Mouse (Mus musculus): ENCODE results near the gene Rai14. TPM values are rescaled to one million over a fixed set of nuclear protein-coding genes. Genes with fewer than 3 reads are reported as not detected.

Rai14 gene
- polyA plus RNA-seq, 1 experiment from 2014 or later = 4.8 TPM

DNA sequence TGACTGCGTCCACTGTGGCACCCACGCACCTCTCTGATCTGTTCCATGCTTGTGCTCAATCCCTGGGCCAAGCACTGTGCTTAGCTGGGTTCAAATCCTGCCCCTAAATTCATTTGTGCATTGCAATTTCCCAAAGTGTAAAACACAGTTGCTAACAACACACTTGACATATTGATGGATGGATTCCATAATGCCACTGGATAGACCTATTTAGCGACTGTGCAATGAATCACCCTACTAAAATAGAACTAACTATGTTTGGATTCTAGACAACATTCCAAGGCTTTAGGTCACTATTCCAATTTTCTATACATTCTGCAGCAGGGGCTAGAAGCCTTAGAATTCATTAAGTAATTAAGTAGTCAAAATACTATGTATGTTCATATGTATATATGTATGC lies 73.7 kb downstream of the Rai14 start:
- Histone ChIP-seq H3K36me3 (replicated peaks; ENCODE audit: insufficient read depth, low read length) (no peaks in the 10 kb centered on the region), H3K4me3 (ENCODE audit: low read depth, low read length) (no peak overlapping the region), H3K9me3 (ENCODE audit: low read length) (no peaks in the 10 kb centered on the region), H3K9ac (replicated peaks) (no peak overlapping the region), H3K27ac (ENCODE audit: low read depth) (no peak overlapping the region), H3K4me1 (ENCODE audit: insufficient read depth) (peaks cover 6% of the 10 kb centered on the region; the same call in 1 of the 2 replicates), H3K27me3 (ENCODE audit: insufficient read depth, low read length) (no peaks in the 10 kb centered on the region), H3K4me2 (ENCODE audit: low read depth, low read length) (no peak overlapping the region)
- WGBS (ENCODE audit: insufficient replicate concordance) = 80% methylated on average over 3 of the region's 3 CpGs
- TF ChIP-seq EP300 (IDR thresholded peaks at IDR 0.05; ENCODE audit: low read depth) (no peak), CTCF (IDR thresholded peaks at IDR 0.05; ENCODE audit: low read depth) (no peak)
- ATAC-seq (no peak), DNase-seq (no peak)

DNA sequence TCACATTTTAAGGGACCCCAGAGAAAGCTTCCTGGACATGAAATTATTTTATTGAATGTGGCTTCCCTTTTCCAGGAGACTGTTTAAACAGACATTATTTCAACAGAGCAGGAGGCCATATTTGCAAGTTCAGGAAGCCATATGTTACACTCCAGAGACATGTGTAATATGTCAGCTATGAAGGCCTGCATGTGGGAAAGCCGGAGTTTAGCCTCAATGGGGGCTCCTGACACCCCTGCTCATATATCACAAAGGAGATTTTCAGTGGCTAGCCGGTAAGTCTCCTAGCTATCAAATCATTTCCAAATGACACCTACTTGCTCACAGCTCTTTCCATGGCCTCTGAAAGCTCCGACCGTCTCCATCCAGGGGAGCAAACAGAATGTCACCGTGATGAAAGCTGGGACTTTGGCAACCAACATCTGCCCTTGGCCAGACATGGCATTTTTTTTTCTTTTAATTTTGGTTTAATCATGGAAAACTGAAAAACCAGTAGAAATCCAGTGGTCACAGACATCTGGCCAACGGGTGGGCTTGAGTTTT lies 77.1 kb downstream of the Rai14 start:
- no peaks in the 10 kb centered on the region for H3K27me3 ChIP-seq (ENCODE audit: insufficient read depth, low read length)
- H3K27ac ChIP-seq (ENCODE audit: low read depth) = no peak overlapping the region
- DNase-seq (no peak), ATAC-seq (no peak)
- H3K9ac ChIP-seq (replicated peaks) = no peak overlapping the region
- no peak overlapping the region for H3K4me2 ChIP-seq (ENCODE audit: low read depth, low read length)
- 63% methylated on average over 6 of the region's 6 CpGs for whole genome bisulfite sequencing (ENCODE audit: insufficient replicate concordance)
- no peaks in the 10 kb centered on the region for H3K9me3 ChIP-seq (ENCODE audit: low read length)
- TF ChIP-seq EP300 (IDR thresholded peaks at IDR 0.05; ENCODE audit: low read depth) (no peak), CTCF (IDR thresholded peaks at IDR 0.05; ENCODE audit: low read depth) (no peak)
- H3K4me1 ChIP-seq (ENCODE audit: insufficient read depth) = peaks cover 10% of the 10 kb centered on the region
- H3K4me3 ChIP-seq (ENCODE audit: low read depth, low read length) = no peak overlapping the region
- H3K36me3 ChIP-seq (replicated peaks; ENCODE audit: insufficient read depth, low read length) = no peaks in the 10 kb centered on the region

DNA sequence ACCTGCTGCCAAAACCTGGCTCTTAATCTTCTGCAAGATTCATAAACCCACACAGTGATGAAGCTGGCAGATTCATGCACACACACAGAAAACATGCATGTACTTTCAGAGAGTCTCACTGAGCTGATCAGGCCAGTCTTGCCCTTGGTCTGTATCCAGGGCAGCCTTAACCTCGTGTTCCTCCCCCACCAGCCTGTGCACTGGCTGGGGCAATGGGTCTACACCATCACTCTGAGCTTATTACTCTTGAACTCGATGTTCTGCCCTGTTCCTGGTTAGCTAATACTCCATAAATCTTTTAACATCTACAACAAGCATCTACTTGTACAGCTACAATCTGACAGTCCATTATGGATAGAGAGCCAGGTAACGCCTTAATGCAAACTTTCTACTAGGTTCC lies 77.6 kb downstream of the Rai14 start:
- Histone ChIP-seq H3K9ac (replicated peaks) (no peak overlapping the region), H3K4me3 (ENCODE audit: low read depth, low read length) (no peak overlapping the region), H3K27ac (ENCODE audit: low read depth) (no peak overlapping the region), H3K36me3 (replicated peaks; ENCODE audit: insufficient read depth, low read length) (no peaks in the 10 kb centered on the region), H3K4me1 (ENCODE audit: insufficient read depth) (peaks cover 10% of the 10 kb centered on the region), H3K9me3 (ENCODE audit: low read length) (no peaks in the 10 kb centered on the region), H3K27me3 (ENCODE audit: insufficient read depth, low read length) (no peaks in the 10 kb centered on the region), H3K4me2 (ENCODE audit: low read depth, low read length) (no peak overlapping the region)
- TF ChIP-seq EP300 (IDR thresholded peaks at IDR 0.05; ENCODE audit: low read depth) = no peak
- no peak for TF ChIP-seq CTCF (IDR thresholded peaks at IDR 0.05; ENCODE audit: low read depth)
- WGBS (ENCODE audit: insufficient replicate concordance) = 70% methylated on average over 3 of the region's 3 CpGs
- ATAC-seq (no peak), DNase-seq (no peak)

DNA sequence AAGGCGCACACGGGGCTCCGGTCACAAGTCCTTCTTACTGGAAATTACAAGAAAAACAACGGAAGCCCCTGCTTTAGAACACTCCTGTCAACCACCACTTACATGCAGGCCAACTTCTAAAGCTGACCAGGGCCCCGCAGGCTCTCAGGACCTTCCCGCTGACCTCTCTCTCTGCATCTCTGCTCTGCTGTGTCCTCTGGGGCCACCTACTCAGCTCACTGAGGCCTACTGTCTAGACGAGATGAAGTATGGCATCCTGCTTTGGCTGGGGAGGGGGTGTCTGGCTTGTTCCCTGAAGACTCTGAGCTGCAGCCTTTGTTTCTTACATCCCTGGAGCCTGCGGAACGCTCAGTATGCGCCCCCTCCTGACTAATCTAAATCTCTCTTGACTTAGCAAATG lies 79.3 kb downstream of the Rai14 start:
- peaks cover 10% of the 10 kb centered on the region for H3K4me1 ChIP-seq (ENCODE audit: insufficient read depth)
- DNase-seq (no peak), ATAC-seq (no peak)
- no peak for TF ChIP-seq CTCF (IDR thresholded peaks at IDR 0.05; ENCODE audit: low read depth)
- no peak for TF ChIP-seq EP300 (IDR thresholded peaks at IDR 0.05; ENCODE audit: low read depth)
- no peak overlapping the region for H3K9ac ChIP-seq (replicated peaks)
- H3K4me3 ChIP-seq (ENCODE audit: low read depth, low read length) = no peak overlapping the region
- no peaks in the 10 kb centered on the region for H3K36me3 ChIP-seq (replicated peaks; ENCODE audit: insufficient read depth, low read length)
- H3K27me3 ChIP-seq (ENCODE audit: insufficient read depth, low read length) = no peaks in the 10 kb centered on the region
- no peaks in the 10 kb centered on the region for H3K9me3 ChIP-seq (ENCODE audit: low read length)
- no peak overlapping the region for H3K4me2 ChIP-seq (ENCODE audit: low read depth, low read length)
- WGBS (ENCODE audit: insufficient replicate concordance) = 63% methylated on average over 10 of the region's 10 CpGs
- H3K27ac ChIP-seq (ENCODE audit: low read depth) = peak overlapping the region; percentile 79; the same call in 1 of the 2 replicates

DNA sequence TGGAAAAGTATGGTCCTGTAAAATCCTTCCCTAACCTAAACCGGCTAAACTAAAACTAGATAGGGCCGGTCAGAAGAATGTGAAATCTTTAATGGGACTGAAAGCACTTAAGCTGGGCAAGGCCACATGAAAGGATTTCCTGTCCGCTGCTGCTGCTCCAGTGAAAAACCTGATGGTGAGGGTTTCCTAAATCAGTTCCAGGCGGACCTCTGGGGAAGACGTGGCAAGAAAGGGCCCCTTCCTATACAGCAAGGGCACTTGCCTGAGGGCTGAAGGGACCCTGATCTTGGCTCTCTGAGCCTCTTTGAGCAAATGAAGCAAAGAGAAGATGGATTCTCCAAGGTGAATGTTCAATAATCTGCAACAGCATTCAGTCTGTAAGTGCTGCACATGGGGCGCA lies 80.2 kb downstream of the Rai14 start:
- TF ChIP-seq CTCF (IDR thresholded peaks at IDR 0.05; ENCODE audit: low read depth) (no peak), EP300 (IDR thresholded peaks at IDR 0.05; ENCODE audit: low read depth) (no peak)
- peaks cover 16% of the 10 kb centered on the region for H3K4me1 ChIP-seq (ENCODE audit: insufficient read depth)
- H3K4me3 ChIP-seq (ENCODE audit: low read depth, low read length) = no peak overlapping the region
- H3K9me3 ChIP-seq (ENCODE audit: low read length) = no peaks in the 10 kb centered on the region
- H3K9ac ChIP-seq (replicated peaks) = no peak overlapping the region
- no peaks in the 10 kb centered on the region for H3K36me3 ChIP-seq (replicated peaks; ENCODE audit: insufficient read depth, low read length)
- DNase-seq (no peak), ATAC-seq (no peak)
- H3K27me3 ChIP-seq (ENCODE audit: insufficient read depth, low read length) = no peaks in the 10 kb centered on the region
- H3K27ac ChIP-seq (ENCODE audit: low read depth) = peak overlapping the region; percentile 79
- WGBS (ENCODE audit: insufficient replicate concordance) = 74% methylated on average over 6 of the region's 6 CpGs
- no peak overlapping the region for H3K4me2 ChIP-seq (ENCODE audit: low read depth, low read length)

DNA sequence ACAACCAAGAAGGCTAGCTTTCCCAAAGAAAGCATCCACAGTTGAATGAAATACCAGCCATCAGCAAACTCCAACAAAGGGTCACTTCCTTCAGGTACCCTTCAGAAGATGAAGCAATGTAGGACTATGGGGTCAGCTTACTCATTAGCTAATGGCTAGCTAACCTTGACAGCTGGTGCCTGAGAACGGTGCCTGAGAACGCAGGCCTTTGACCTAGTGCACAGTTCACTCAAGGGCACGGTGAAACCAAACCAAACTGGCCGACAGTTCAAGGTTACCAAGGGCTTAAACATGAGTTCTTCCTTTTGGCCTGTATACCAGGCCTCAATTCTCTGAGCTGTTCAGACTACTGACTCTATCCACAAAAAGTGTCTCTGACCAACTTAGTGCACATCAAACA lies 81.0 kb downstream of the Rai14 start:
- Histone ChIP-seq H3K27me3 (ENCODE audit: insufficient read depth, low read length) (no peaks in the 10 kb centered on the region), H3K9ac (replicated peaks) (no peak overlapping the region), H3K9me3 (ENCODE audit: low read length) (no peaks in the 10 kb centered on the region), H3K36me3 (replicated peaks; ENCODE audit: insufficient read depth, low read length) (no peaks in the 10 kb centered on the region), H3K4me2 (ENCODE audit: low read depth, low read length) (no peak overlapping the region; the same call in 1 of the 2 replicates), H3K27ac (ENCODE audit: low read depth) (peak overlapping the region; percentile 79), H3K4me3 (ENCODE audit: low read depth, low read length) (no peak overlapping the region), H3K4me1 (ENCODE audit: insufficient read depth) (peaks cover 19% of the 10 kb centered on the region)
- ATAC-seq (peak; percentile 95), DNase-seq (peak; percentile 54)
- peak; percentile 56; the same call in 1 of the 2 replicates for TF ChIP-seq EP300 (IDR thresholded peaks at IDR 0.05; ENCODE audit: low read depth)
- no peak for TF ChIP-seq CTCF (IDR thresholded peaks at IDR 0.05; ENCODE audit: low read depth)
- 56% methylated on average over 4 of the region's 4 CpGs for WGBS (ENCODE audit: insufficient replicate concordance)

All from liver, postnatal 0 days (tissue).